Mouse (Mus musculus) liver, embryonic 14.5 days (tissue): ENCODE results near the gene Krtap1-3.

Source experiments
- CTCF ChIP-seq: IDR thresholded peaks from 2 replicates; pipeline ENCODE4 v1.5.1; 2016; ENCODE audit warnings: antibody characterized with exemption, low read depth, control low read depth
- EP300 ChIP-seq: IDR thresholded peaks from 2 replicates; pipeline ENCODE4 v1.6.1; 2016; ENCODE audit warnings: antibody characterized with exemption, low read depth

- TF ChIP-seq CTCF (no peak), EP300 (no peak)
Measured at GRCm38 (mm10) chr11:99583245-99583704, 7.9 kb downstream of the Krtap1-3 start, which contains the start of gene Krtap1-4.
